Mouse (Mus musculus): ENCODE measurements at regions not wholly inside any gene's neighbourhood (a gene's known extent, or its start where the extent isn't known, plus 50 kb on each side); places are given as distances from the start of the nearest gene placed in this dataset.

DNA sequence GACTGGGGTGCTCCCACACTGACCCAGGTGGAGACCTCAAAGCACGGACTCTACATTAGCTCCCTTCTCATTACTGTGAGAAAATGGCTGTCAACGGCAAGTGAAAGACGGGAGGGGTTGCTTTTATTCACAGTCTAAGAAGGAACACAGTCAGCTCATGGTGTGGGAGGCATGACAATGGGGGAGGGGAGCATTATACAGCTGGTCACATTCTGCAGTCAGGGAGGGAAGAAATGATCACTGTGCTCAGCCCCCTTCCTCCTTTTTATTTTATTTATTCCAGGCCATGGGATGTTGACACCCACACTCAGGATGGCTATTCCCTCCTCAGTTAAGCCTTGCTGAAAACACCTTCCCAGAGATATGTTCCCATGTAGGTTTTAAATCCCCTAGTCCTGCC lies 93.1 kb upstream of the Spdye4c start:
- DNase-seq: no peak

DNA sequence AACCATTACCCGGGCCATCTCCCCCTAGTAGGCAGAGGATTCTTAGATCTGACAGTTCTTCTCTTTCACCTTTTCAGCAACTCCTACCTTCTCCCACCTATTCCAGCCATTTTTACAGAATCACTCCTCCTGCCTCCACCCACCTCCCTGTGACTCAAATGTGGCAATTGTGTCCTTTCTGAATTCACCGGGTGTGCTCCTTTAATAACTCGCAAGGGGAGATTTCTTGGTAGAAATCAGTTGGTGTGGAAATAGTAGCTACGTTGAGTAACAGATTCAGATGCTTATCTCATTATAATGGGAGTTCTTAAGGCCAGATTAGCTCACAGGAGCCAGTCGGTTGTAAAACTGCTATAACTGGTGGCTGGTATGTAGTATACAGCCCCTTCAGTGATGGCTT lies 92.4 kb upstream of the Spdye4c start:
- DNase-seq: no peak

DNA sequence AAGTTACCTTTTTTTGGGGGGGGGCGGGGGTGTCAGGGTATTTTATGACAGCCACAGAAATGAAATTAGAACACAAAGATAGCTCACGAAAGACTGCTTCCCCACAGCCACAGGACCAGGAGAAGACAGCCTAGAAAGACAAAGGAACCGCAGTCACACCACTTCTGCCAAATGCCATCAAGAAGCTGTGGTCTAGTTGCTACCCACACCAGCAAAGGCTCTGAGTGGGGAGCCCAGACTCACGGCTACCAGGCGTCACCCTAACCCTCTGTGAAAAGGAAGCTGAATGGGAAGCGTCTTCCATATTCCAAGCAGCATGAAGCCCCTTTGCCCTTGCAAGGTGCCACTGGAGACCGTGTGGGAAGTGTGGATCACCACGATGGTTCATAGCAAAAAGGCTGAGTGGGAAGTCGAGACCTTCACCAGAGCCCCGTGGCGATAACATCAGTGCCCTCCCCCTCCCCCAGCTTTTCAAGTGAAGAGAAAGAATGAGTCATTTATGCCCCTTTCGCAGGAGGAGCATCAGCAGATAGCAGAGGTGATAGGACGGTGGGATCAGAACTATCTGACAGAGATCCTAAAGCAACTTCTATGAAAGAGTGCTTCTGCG lies 91.3 kb upstream of the Spdye4c start:
- DNase-seq: no peak

DNA sequence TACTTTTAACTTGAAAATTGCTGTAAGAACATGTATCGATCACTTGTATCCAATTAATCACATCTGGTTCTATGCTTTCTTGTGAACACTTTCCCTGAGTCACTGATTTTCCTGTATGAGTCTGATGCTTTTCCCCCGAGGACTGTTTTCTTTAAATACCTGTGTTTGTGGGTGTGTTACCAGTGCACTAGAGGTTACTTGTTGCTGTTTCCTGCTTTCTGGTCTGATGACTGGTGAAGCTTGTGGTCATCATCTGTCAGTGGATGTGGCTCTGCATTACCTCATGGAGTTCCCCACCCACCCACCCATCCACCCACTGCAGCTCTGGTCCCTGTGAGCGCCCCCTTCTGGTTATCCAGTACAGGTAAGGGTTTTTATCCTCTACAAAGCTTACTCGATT lies 88.3 kb upstream of the Spdye4c start:
- no peak for DNase-seq

DNA sequence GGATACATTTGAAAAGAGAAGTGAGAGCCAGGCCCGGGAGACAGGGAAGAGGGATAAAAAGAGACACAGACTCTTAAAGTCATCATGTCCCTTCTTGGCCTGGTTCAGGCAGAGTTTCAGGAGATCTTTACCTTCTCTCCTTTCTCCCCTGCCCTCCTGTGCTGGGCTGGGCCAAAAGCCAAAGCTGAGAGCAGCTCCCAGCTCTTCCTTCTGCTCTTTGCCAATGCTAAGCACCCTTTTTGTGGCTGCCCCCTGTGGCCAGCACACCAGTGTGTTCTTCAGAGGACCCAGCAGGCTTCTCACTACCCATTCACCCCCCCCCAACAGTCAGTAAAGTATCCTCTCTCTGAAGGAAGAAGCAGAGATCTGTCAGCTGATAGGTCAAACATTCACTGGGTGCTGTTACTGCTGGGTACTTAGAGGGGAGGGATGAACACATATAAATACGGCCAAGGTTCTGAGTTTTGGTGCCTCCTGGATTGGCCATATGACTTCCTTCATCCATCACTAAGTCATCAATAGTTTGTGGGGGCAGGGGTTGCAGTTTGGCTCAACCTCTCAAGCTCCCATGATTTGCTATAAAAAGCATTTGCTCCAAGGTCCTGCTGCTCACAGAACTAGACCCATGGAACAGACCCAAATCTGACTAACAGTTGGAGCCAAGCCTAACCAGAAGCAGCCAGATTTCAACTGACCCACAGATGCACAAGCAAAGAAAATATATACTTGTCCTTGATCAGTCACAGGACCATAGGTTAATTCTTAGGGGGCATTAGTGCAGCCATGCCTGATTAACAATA lies 87.7 kb upstream of the Spdye4c start:
- DNase-seq: no peak

DNA sequence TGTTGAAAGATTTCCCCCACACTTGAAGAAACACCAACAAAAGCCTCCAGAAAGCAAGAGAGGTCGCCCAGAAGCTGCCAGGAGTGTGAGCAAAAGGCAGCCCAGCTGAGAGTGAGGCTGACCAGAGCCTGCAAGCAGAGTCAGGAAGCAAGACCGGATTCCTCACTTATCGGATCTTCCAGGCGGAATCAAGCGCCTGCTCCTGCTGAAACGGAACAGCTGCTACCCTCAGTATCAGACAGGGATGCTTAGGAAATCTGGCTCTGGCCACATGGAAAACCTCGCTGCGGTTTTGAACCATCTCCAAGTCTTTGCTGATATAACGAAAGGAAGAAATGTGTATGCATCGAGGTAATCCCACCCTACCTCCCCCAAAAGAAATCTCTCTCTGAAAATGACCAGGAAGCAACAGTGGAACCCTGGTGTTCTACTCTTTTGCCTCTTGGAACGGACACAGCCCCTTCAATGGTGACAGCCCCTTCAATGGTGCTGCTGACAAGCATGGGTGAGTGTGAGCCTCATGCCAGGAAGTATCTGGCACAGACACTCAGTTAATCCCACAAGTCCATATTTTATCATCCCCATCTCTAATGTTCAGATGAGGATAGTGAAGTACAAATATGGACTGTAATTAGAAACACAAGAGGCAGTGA lies 83.3 kb upstream of the Spdye4c start:
- DNase-seq: peak in 1 of 2 experiments; percentile 28

DNA sequence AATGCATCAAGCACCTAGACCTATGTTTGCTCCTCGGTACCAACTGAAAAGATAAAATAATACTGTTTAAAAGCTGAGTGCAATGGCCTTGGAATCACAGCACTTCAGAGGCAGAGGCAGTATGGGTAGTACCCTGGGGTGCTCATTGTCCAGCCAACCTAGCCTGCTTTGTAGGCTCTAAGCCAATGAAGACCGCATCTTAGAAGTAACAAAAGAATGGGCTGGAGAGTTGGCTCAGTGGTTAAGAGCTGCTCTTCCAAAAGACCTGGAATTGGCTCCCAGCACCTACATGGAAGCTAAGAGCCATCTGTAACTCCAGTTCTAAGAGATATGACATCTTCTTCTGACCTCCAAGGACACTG lies 82.8 kb upstream of the Spdye4c start:
- no peak for DNase-seq

DNA sequence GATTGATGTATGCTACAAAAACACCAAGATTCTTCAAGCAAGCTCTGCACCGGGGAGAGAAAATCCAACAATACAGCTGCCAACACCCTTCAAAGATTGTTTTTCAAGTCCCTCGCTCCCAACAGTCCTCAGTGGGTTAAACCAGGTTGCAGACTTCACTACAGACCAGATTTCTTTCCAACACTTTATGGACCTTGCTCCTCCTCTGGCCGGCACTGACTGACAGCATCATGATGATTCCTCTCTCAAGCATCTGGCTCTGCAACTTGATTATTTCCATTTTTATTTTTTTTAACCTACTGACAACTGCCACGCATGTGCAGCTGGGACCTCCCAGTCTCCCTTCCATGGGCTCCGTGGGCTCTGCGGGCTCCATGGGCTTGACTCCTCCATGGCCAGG lies 79.7 kb upstream of the Spdye4c start:
- no peak for DNase-seq

DNA sequence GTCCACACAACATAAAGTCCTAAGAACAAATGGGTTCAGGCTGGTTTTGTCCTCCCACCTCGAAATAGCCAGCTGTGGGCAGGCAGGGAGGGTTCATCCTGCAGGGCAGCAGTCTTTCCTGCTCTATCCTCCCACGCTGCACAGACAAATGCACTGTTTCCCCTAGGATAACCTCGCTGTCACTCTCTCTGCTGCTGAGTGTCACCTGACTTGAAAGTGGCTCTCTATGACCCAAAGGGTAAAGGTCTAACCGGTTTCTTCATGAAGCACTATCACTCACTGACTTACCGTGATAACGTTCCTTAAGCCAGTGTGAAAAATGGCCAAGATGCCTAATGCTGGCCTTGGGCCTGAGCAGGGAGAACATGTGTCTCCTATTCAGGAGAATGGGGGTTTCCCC lies 78.2 kb upstream of the Spdye4c start:
- DNase-seq: no peak

DNA sequence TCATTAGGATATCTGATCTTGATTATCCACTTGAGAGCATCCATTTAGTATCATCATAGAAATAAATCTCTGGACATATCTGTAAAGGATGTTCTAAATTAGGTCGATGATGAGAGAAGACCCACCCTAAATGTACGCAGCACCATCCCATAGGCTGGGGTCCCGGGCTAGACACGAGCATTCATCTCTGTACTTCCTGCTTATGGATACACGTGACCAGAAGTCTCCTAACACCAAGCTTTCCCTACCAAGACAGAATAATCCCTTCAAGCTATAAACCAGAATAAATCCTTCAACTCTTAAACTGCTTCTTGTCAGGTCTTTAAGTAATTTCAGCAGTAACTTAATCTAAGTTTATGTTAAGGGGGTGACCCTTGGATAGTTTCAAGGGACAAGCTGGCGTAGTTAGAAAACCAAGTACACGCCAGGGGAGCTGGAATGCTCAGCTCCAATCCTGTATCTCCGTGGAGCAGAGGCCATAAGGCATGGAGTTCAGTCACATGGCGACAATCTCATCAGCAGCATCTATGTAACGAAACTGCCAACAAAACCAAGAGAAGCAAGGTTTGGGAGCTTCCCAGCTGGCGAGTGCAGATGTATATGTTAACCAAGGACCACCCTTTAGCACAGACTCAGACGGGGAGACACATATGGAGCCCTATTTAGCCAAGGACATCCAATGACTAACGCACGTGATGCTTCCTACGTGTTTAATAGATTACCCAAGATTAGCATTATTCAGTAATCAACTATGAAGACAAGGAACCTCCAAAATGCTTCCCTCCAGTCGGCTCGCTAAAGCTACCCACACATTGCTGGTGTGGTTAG lies 76.3 kb upstream of the Spdye4c start:
- DNase-seq: no peak

DNA sequence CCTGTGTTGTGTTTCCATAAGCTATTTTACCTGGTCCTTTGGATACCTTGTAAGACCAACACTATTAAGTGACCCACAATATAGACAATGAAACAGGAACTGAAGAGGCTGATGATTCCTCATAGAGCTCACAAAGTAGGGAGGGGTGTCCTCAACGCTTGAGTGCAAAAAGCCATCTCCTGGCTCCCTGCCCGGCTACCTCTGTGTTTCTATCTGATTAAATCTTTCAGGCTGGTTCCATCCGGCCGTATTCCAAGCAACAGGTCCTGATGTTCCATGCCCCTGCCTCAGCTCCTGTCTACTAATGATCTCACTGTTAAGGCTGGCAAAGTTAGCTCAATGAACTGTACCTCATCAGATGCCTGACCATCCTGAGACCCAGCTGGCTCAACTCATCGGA lies 75.3 kb upstream of the Spdye4c start:
- DNase-seq: no peak

DNA sequence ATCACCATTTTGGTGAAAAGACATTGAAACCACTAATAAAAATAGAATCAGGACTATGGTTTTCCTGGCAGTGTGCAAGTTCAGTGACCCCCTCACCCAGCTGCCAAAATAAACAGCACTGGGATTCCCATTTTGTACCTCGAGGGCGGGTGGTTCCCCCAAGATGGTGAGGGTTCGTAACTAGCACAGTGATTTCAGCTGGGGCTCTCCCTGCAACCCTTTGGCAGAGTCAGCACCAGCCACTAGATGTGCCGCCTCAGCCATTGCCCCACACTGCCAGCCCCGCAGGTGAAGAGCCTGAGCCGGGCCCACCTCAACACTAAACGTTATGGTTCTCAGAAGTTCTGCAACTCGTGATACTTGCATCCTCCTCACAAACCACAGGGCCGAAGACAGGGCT lies 74.3 kb upstream of the Spdye4c start:
- no peak for DNase-seq

DNA sequence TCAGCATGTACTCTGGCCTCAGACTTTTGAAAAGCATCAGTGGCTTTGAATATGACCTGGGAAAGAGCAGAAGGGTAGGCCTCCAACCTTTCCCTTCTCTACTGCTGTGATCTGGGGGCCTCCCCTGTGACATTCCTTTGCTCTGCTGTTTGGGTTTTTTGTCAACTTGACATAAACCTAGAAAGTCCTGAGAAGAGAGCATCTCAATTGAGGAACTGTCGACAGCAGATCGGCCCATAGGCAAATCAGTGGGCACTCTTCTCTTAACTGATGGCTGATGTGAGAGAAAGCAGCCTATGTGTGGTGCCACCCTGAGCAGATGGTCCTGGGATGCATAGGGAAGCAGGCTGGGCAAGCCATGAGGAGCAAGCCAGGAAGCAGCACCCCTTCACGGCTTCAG lies 72.9 kb upstream of the Spdye4c start:
- DNase-seq: no peak

DNA sequence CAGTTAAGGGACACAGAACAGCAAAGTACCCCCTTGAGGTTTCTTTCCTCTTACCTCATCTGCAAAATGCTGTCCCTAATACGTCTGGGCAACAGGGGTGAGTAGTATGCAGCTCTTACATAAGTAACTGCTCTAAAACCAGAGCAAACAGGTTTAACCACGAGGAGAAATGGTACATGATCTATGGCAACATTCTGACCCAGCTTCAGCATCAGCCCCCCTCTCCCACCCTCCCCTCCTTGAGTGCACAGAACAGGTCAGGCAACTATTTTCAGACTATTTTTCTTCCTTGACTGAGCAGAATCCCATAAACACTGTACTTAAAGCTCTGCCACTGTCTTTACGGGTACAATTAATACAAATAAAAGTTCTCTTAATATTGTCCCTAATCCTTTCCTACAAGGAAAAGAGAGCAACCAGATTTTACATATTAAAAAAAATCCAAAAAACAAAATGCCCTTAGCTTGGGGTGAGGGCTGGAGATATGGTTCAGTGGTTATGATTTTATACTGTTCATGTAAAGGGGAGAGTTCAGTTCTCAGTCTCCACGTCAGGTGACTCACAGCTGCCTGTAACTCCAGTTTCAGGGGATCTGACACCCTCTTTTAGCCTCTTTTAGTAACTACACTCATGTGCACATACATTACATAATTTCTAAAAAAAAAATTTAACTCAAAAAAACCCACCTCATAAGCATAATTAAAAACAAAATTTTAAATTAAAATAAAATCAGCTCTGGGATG lies 69.1 kb upstream of the Spdye4c start:
- DNase-seq: no peak

DNA sequence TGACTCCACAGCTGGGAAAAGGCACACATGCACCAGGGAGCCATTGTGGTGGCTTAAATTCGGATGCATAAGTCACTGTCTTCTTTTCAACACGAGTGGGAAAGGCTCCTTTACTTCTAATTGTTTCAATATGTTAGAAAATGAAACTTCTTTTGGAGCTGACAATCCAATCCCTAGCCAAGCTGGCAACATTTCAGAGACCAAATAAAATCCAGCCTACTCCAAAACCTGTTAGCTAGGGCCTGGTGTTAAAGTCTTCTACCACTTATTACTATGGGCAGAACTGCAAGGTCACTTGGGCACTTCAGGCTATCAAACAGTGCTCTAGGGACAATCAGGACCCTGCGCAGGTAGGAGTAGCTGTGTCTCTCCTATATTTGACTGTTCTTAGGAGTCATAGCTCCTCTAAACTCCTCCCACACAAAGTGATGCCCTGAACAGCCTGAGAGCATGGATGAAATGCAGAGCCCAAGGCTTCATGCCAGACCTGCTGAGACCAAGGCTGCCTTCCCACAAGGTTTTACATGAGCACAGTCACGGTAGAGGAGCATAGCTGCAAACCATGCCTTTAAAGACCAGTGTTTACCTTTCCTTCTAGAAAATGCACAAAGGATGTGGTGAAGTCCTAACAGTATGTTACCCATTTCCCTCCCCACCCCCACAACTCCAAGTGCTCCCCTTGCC lies 67.4 kb upstream of the Spdye4c start:
- DNase-seq: no peak

DNA sequence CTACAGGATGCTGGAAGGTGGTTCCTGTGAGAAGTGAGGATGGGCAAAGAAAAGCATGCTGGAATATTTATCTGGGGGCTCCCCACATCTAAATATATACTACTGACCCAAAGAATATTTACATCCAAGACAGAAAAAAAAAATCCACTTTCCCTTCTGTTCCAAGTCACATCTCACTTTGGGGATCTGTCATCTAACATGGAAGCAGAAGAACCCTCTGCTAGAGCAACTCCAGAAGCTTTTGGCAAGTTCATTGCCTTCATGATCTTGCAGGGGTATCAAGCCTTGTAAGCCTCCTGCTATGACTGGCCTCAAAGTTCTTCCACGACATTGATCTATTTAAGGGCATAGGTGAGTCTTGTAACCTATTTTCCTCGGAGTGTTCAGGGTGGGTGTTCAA lies 64.9 kb upstream of the Spdye4c start:
- no peak for DNase-seq

DNA sequence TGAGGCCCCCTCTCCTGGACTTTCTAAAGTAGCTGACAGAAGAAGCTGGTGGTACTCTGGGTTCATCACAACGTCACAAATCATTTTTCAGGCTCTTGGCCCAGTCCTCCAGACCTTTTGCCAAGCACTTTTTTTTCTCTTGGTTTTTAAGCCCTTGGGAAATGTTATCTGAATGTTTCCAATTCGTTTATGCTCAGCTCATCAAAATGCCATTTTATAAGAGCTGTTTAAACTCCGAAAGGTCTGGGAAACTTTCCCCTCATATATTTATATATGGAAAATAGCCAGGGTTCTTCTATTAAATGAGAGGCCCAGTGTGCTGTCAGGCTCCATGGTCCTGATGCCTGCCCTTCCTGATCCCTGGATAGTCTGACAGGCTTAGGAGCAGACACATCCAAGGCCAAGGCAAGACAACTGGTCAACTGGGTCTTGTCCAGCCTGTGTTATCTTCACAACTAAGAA lies 64.1 kb upstream of the Spdye4c start:
- no peak for DNase-seq

DNA sequence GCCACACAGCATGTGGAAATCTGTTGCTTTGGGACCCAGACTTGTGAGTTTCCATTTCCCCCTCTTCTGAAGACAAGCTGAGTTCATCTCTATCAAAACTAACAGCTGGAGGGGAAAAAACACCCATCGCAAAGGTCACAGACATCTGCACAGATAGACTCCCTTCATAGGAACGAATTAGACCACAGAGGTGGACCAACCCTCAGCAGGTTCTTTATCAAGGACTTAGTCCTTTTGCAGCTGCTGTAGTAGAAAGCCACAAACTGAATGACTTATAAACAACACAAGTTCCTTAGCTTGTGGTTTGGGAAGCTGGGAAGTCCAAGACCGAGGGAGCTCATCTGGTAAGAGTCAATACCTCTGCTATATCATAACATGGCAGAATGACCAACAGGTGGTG lies 54.7 kb upstream of the Spdye4c start:
- no peak for DNase-seq

DNA sequence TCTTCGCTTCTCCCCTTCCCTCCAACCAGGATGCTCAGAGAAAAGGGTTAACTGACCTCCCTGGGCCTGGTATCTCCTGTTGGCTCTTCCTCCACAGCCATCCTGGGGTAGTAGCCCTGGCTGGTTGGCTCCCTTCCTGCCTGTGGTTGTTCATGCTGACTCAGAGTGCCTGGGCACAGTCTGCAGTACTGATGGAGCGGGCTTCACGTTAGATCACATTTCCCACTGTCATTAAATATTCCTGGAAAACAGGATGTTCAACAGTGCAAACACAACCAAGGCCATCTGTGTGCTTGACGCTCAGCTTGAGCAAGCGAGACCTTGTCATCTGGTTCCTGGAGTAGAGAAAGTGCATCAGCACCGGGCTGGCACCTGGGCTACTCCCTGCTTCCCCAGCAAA lies 53.6 kb upstream of the Spdye4c start:
- no peak for DNase-seq

DNA sequence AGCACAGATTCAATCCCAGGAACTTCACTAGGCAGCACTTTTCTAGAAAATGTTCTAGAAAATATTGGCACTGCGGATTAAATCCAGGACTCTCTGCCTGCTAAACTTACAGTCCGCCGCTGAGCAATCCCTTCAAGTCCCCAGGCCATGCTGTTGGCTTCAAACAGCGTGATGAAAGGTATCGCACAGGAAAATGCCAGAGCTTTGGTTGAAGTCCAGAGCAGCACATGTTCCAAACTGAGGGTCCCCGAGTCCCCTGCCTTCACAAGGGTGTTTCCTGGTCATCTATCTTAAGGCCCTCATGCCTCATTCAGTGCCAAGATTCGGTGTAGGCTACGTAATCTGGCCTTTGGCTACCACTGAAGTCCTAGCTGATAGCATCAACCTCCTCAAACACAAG lies 52.3 kb upstream of the Spdye4c start:
- DNase-seq: no peak

All from kidney, postnatal 25 days (tissue).